In genomic region chr9:75532461-75532860, GRCm38 (mm10) we compare ENCODE assay signal across 27 mouse cellular contexts.
"Had no signal": no experiment of that assay in that cellular context is flagged by ENCODE, and none has a peak within 500 bp of the region (broad histone marks: within the 10 kb centered on the region; RNA-seq: fewer than 3 reads in every experiment).

No protein-coding gene starts in this region.

- H3K27ac ChIP-seq: heart, embryonic 10.5 days; heart, embryonic 13.5 days; heart, embryonic 15.5 days; hindbrain, embryonic 13.5 days; hindbrain, embryonic 15.5 days; hindbrain, postnatal 0 days; kidney, embryonic 15.5 days; kidney, postnatal 0 days; left cerebral cortex, adult 2 months; limb, embryonic 10.5 days; limb, embryonic 12.5 days; liver, embryonic 13.5 days; liver, embryonic 15.5 days had no signal

- H3K9ac ChIP-seq: heart, embryonic 13.5 days; heart, embryonic 15.5 days; hindbrain, embryonic 13.5 days; hindbrain, embryonic 15.5 days; kidney, embryonic 15.5 days; limb, embryonic 12.5 days; liver, embryonic 13.5 days; liver, embryonic 15.5 days; liver, postnatal 0 days had no signal

- H3K27me3 ChIP-seq: heart, embryonic 13.5 days; heart, embryonic 15.5 days; hindbrain, embryonic 13.5 days; hindbrain, embryonic 15.5 days; kidney, embryonic 15.5 days; limb, embryonic 12.5 days; liver, embryonic 13.5 days; liver, embryonic 15.5 days had no signal

- H3K4me1 ChIP-seq: heart, embryonic 10.5 days; hindbrain, embryonic 15.5 days; kidney, embryonic 15.5 days; limb, embryonic 10.5 days; limb, embryonic 12.5 days had no signal

- ATAC-seq: hindbrain, postnatal 0 days; intestine, embryonic 16.5 days; liver, postnatal 0 days had no signal

- H3K4me3 ChIP-seq: heart, embryonic 10.5 days; heart, embryonic 13.5 days; heart, embryonic 15.5 days; hindbrain, embryonic 13.5 days; hindbrain, embryonic 15.5 days; kidney, embryonic 15.5 days; left cerebral cortex, adult 2 months; limb, embryonic 10.5 days; limb, embryonic 12.5 days; liver, embryonic 13.5 days; liver, embryonic 15.5 days had no signal

- DNase-seq: gastrocnemius, postnatal 14 days; gastrocnemius, postnatal 36 days; heart, adult 18-20 months; heart, postnatal 14 days; heart, postnatal 36 days; kidney, adult 11 months; kidney, adult 2 months; kidney, adult 9 months; kidney, postnatal 36 days; layer of hippocampus, adult 9-11 months; layer of hippocampus, postnatal 36 days; liver; liver, embryonic 13.5 days; liver, postnatal 0 days had no signal
